Mouse (Mus musculus) heart, postnatal 10 days (tissue): ENCODE results near the gene Wwp2. TPM values are rescaled to one million over a fixed set of nuclear protein-coding genes. Genes with fewer than 3 reads are reported as not detected.

Source experiments
- DNase-seq, 2 experiments: peaks; one replicate each; pipeline ENCODE4 v3.0.0; 2021
- intact Hi-C: fragments of 180-260 bp; cut with DNase I; formaldehyde crosslinking; loops from one replicate; pipeline ENCODE4 v1.15.1; 2025
- total RNA-seq, 2 experiments: library from RNA; stranded (reverse); gene quantifications; 2 replicates each; pipeline ENCODE4 v1.2.3; 2021

Gene Wwp2
- total RNA-seq, 2 experiments from 2014 or later = 27.2 to 30.1 TPM

GRCm38 (mm10) chr8:107425230-107425597 is 11.0 kb upstream of the Wwp2 start:
- intact Hi-C loops = loop anchor here (1.0 kb wide), 1 partner anchor 39 kb away; no protein-coding TSS in a partner anchor
- no peak for DNase-seq

GRCm38 (mm10) chr8:107430821-107431220 is 5.3 kb upstream of the Wwp2 start:
- DNase-seq = no peak
- intact Hi-C loops = no loop called here

- DNase-seq = no peak
- intact Hi-C loops = no loop called here
Observed at GRCm38 (mm10) chr8:107435421-107435961, 674 bp upstream of the Wwp2 start.

- intact Hi-C loops = no loop called here
- DNase-seq = peak in 1 of 2 experiments; percentile 37
Observed at GRCm38 (mm10) chr8:107436841-107437421, 766 bp downstream of the Wwp2 start.

GRCm38 (mm10) chr8:107437711-107438110 is 1.5 kb downstream of the Wwp2 start:
- no peak for DNase-seq
- intact Hi-C loops = no loop called here

GRCm38 (mm10) chr8:107439880-107440625 is 3.9 kb downstream of the Wwp2 start:
- DNase-seq = no peak
- intact Hi-C loops = no loop called here

GRCm38 (mm10) chr8:107444626-107445025 is 8.5 kb downstream of the Wwp2 start:
- peak; percentile 43 to 59 for DNase-seq
- intact Hi-C loops = no loop called here

- DNase-seq = no peak
- intact Hi-C loops = no loop called here
Observed at GRCm38 (mm10) chr8:107447713-107448112, 11.5 kb downstream of the Wwp2 start.

GRCm38 (mm10) chr8:107448382-107448889 is 12.3 kb downstream of the Wwp2 start:
- DNase-seq = no peak

GRCm38 (mm10) chr8:107449130-107449529 is 13.0 kb downstream of the Wwp2 start:
- no peak for DNase-seq
- intact Hi-C loops = no loop called here

More at GRCm38 (mm10) chr8:107448382-107448889, 12.3 kb downstream of the Wwp2 start:
- intact Hi-C loops = no loop called here

- intact Hi-C loops = no loop called here
Observed at GRCm38 (mm10) chr8:107449655-107450054, 13.5 kb downstream of the Wwp2 start.

GRCm38 (mm10) chr8:107451414-107452066 is 15.4 kb downstream of the Wwp2 start:
- intact Hi-C loops = no loop called here
- DNase-seq = peak in 1 of 2 experiments; percentile 27

More at GRCm38 (mm10) chr8:107449655-107450054, 13.5 kb downstream of the Wwp2 start:
- no peak for DNase-seq

- DNase-seq = no peak
Observed at GRCm38 (mm10) chr8:107453386-107453785, 17.2 kb downstream of the Wwp2 start.

GRCm38 (mm10) chr8:107455268-107455667 is 19.1 kb downstream of the Wwp2 start:
- intact Hi-C loops = loop anchor here (1.0 kb wide), 2 partner anchors 117 to 121 kb away; no protein-coding TSS in a partner anchor
- DNase-seq = peak; percentile 54 to 70

More at GRCm38 (mm10) chr8:107453386-107453785, 17.2 kb downstream of the Wwp2 start:
- intact Hi-C loops = no loop called here

GRCm38 (mm10) chr8:107457725-107458124 is 21.6 kb downstream of the Wwp2 start:
- no peak for DNase-seq
- intact Hi-C loops = no loop called here

GRCm38 (mm10) chr8:107458281-107458680 is 22.1 kb downstream of the Wwp2 start:
- intact Hi-C loops = no loop called here
- no peak for DNase-seq

GRCm38 (mm10) chr8:107462423-107462822 is 26.3 kb downstream of the Wwp2 start:
- intact Hi-C loops = no loop called here
- DNase-seq = no peak

GRCm38 (mm10) chr8:107465332-107465990 is 29.3 kb downstream of the Wwp2 start:
- intact Hi-C loops = no loop called here
- no peak for DNase-seq

GRCm38 (mm10) chr8:107466642-107467041 is 30.5 kb downstream of the Wwp2 start:
- intact Hi-C loops = no loop called here
- no peak for DNase-seq

- intact Hi-C loops = no loop called here
- DNase-seq = no peak
Observed at GRCm38 (mm10) chr8:107468811-107469302, 32.7 kb downstream of the Wwp2 start.
